Mouse (Mus musculus): Measurements from ENCODE around the gene Slc26a1. TPM values are rescaled to one million over a fixed set of nuclear protein-coding genes. Genes with fewer than 3 reads are reported as not detected.

The Slc26a1 gene
- total and polyA plus RNA-seq, 3 experiments, result 29.6 to 31.2 TPM; not detected in 1

DNA sequence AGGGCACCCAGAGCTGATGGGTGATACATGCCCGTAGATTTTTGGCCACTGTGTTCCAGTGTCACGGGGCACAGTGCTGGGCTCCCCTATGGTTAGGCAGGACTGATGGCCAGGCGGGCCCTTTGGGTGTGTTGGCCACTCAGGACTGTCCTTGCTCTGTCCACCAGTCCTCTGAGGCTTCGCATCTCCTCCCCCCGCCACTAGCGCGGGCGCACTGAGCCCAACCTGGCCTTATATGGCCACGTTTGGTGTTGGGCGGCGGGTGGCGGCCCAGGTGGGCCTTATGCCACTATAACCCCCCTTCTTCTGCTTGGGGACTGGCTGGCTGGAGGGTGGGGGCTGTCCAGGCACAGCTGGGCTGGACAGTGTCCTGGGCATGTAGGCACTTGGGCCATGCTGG is 20.5 kb upstream of the Slc26a1 start:
- TF ChIP-seq TCF12 (IDR thresholded peaks at IDR 0.05; ENCODE audit: low read depth, low read length), result no peak
- no peak for TF ChIP-seq MYC (IDR thresholded peaks at IDR 0.05; ENCODE audit: low read depth, low read length)
- TF ChIP-seq ZKSCAN1 (IDR thresholded peaks at IDR 0.05; ENCODE audit: low read depth, low read length), result no peak
- no peak for TF ChIP-seq BHLHE40 (IDR thresholded peaks at IDR 0.05; ENCODE audit: borderline replicate concordance, low read depth, low read length)
- H3K27me3 ChIP-seq (ENCODE audit: control insufficient read depth in 1 of 2, insufficient read depth in 2 of 2, low read length in 2 of 2), result no peaks in the 10 kb centered on the region
- no peak overlapping the region for H3K27ac ChIP-seq (ENCODE audit: control insufficient read depth, low read depth, low read length)
- H3K9me3 ChIP-seq (replicated peaks; ENCODE audit: insufficient read depth, low read length), result no peaks in the 10 kb centered on the region
- DNase-seq (ENCODE audit: low read depth, low spot score), result no peak
- H3K79me2 ChIP-seq (ENCODE audit: control insufficient read depth, insufficient read depth, low read length, poor library complexity), result peaks cover 3% of the 10 kb centered on the region; the same call in 1 of the 2 replicates
- no peak overlapping the region for H3K4me3 ChIP-seq (ENCODE audit: control insufficient read depth in 1 of 2, insufficient read depth in 1 of 2, low read depth in 2 of 2, low read length in 2 of 2)
- H3K9ac ChIP-seq (ENCODE audit: control insufficient read depth, low read depth, low read length, poor library complexity, severe bottlenecking), result no peak overlapping the region
- H3K36me3 ChIP-seq (ENCODE audit: control insufficient read depth in 1 of 2, insufficient read depth in 2 of 2, low read length in 2 of 2), result no peaks in the 10 kb centered on the region
- peaks cover 4 to 5% of the 10 kb centered on the region in 2 experiments; a peak in 2 of 4 replicates for H3K4me1 ChIP-seq (ENCODE audit: control insufficient read depth in 1 of 2, insufficient read depth in 2 of 2, low read length in 2 of 2)

DNA sequence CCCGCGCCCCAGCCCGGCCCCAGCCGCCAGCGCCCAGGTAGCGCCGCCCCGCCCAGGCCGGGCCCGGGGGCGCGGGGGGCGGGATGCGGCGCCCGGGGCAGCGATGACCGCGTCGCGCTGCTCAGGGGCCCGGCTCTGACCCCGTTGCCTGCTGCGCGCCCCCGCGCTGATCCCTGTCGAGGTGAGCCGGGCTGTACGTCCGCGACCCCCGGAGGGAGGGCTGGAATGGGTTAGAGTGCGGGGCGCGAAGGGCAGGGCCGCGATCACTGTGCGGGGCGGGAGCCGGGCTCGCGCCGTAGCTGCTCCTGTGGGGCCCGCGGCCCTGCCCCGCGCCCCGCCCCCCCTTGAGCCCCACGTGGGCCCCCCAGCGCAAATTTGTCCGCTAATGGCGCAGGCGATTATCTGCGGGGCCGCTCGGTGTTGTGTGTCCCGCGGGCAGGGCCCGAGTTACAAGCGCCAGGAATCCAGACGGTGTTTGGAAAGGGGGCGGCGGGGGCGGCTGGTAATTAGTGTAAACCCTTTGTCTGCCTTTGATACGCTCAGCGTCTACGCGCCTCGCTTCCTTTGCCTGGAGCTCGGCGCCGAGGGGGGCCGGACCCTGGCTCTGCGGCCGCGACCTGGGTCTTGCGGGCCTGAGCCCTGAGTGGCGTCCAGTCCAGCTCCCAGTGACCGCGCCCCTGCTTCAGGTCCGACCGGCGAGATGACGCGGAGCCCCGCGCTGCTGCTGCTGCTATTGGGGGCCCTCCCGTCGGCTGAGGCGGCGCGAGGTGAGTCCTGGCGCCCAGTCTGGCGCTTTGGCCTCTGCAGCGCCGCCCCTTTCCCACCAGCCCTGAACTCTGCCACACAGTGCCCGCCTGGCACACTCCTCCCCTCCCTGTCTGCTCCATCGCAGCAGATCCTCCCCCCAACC is 19.2 kb upstream of the Slc26a1 start:
- no peaks in the 10 kb centered on the region for H3K9me3 ChIP-seq (replicated peaks; ENCODE audit: insufficient read depth, low read length)
- H3K36me3 ChIP-seq (ENCODE audit: control insufficient read depth in 1 of 2, insufficient read depth in 2 of 2, low read length in 2 of 2), result no peaks in the 10 kb centered on the region
- H3K79me2 ChIP-seq (ENCODE audit: control insufficient read depth, insufficient read depth, low read length, poor library complexity), result peaks cover 3% of the 10 kb centered on the region; the same call in 1 of the 2 replicates
- H3K4me1 ChIP-seq (ENCODE audit: control insufficient read depth in 1 of 2, insufficient read depth in 2 of 2, low read length in 2 of 2), result peaks cover 4 to 5% of the 10 kb centered on the region in 2 experiments; a peak in 2 of 4 replicates
- peak; percentile 15 for TF ChIP-seq SIN3A (IDR thresholded peaks at IDR 0.05; ENCODE audit: low read length)
- no peak for TF ChIP-seq RCOR1 (IDR thresholded peaks at IDR 0.05; ENCODE audit: low read depth, low read length)
- peak; percentile 66; the same call in 1 of the 2 replicates for TF ChIP-seq MXI1 (IDR thresholded peaks at IDR 0.05; ENCODE audit: low read depth, low read length)
- TF ChIP-seq TCF12 (IDR thresholded peaks at IDR 0.05; ENCODE audit: low read depth, low read length), result 0 out of 2 replicates have a peak, but pooled peaks have one; percentile 16
- 0 out of 2 replicates have a peak, but pooled peaks have one; percentile 36 for TF ChIP-seq USF1 (IDR thresholded peaks at IDR 0.05; ENCODE audit: low read depth, low read length)
- no peak for TF ChIP-seq GABPA (IDR thresholded peaks at IDR 0.05; ENCODE audit: low read depth, low read length)
- TF ChIP-seq E2F4 (IDR thresholded peaks at IDR 0.05; ENCODE audit: borderline replicate concordance, low read depth, low read length), result no peak
- peak overlapping the region; percentile 80 for H3K9ac ChIP-seq (ENCODE audit: control insufficient read depth, low read depth, low read length, poor library complexity, severe bottlenecking)
- no peak overlapping the region for H3K27ac ChIP-seq (ENCODE audit: control insufficient read depth, low read depth, low read length)
- H3K27me3 ChIP-seq (ENCODE audit: control insufficient read depth in 1 of 2, insufficient read depth in 2 of 2, low read length in 2 of 2), result no peaks in the 10 kb centered on the region
- DNase-seq (ENCODE audit: low read depth, low spot score), result peak; percentile 69
- H3K4me3 ChIP-seq (ENCODE audit: control insufficient read depth in 1 of 2, insufficient read depth in 1 of 2, low read depth in 2 of 2, low read length in 2 of 2), result peak overlapping the region; percentile 50 to 88

DNA sequence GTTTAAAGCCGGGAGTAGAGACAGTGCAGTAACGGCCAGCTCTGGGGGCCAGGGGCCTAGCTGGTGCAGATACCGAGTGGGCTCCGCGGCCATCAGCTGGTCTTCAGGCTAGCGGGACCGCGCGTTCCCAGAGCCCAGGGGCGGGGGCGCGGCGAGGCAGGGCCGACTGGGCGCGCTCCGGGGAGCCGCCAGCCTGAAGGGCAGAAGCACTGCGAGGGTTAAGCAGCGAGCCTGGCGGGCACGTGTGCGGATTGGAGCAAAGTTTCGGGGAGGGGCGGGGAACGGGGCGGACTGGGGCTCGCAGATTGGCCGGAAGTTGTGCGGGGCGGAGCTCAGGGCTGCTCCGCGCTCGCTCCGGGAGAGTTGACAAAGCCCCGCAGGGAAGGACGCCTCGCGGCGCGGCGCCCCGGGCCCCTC is 18.5 kb upstream of the Slc26a1 start:
- H3K4me3 ChIP-seq (ENCODE audit: control insufficient read depth in 1 of 2, insufficient read depth in 1 of 2, low read depth in 2 of 2, low read length in 2 of 2), result peak overlapping the region; percentile 77 to 92; a peak in 3 of 4 replicates
- DNase-seq (ENCODE audit: low read depth, low spot score), result peak; percentile 95
- peak overlapping the region; percentile 85 for H3K9ac ChIP-seq (ENCODE audit: control insufficient read depth, low read depth, low read length, poor library complexity, severe bottlenecking)
- peaks cover 3% of the 10 kb centered on the region; the same call in 1 of the 2 replicates for H3K79me2 ChIP-seq (ENCODE audit: control insufficient read depth, insufficient read depth, low read length, poor library complexity)
- peaks cover 4 to 5% of the 10 kb centered on the region in 2 experiments; a peak in 2 of 4 replicates for H3K4me1 ChIP-seq (ENCODE audit: control insufficient read depth in 1 of 2, insufficient read depth in 2 of 2, low read length in 2 of 2)
- no peaks in the 10 kb centered on the region for H3K36me3 ChIP-seq (ENCODE audit: control insufficient read depth in 1 of 2, insufficient read depth in 2 of 2, low read length in 2 of 2)
- no peak overlapping the region for H3K27ac ChIP-seq (ENCODE audit: control insufficient read depth, low read depth, low read length)
- H3K27me3 ChIP-seq (ENCODE audit: control insufficient read depth in 1 of 2, insufficient read depth in 2 of 2, low read length in 2 of 2), result no peaks in the 10 kb centered on the region
- no peaks in the 10 kb centered on the region for H3K9me3 ChIP-seq (replicated peaks; ENCODE audit: insufficient read depth, low read length)
- TF ChIP-seq NELFE (IDR thresholded peaks at IDR 0.05; ENCODE audit: low read depth, low read length), result peak; percentile 47
- no peak for TF ChIP-seq CTCF (IDR thresholded peaks at IDR 0.05 in 2 of 3, conservative IDR thresholded peaks at IDR 0.05 in 1 of 3; ENCODE audit: control insufficient read depth in 1 of 3, insufficient read depth in 1 of 3, low read depth in 2 of 3, low read length in 3 of 3, poor library complexity in 1 of 3, severe bottlenecking in 1 of 3)
- no peak for TF ChIP-seq ETS1 (IDR thresholded peaks at IDR 0.05; ENCODE audit: low read depth, low read length)
- TF ChIP-seq POLR2A (IDR thresholded peaks at IDR 0.05; ENCODE audit: control insufficient read depth in 1 of 2, insufficient read depth in 1 of 2, low read depth in 1 of 2, low read length in 2 of 2, poor library complexity in 1 of 2), result peak; percentile 30 to 52; a peak in 2 of 4 replicates
- no peak for TF ChIP-seq MYC (IDR thresholded peaks at IDR 0.05; ENCODE audit: low read depth, low read length)
- TF ChIP-seq MAFK (IDR thresholded peaks at IDR 0.05; ENCODE audit: borderline replicate concordance, low read depth, low read length), result no peak
- TF ChIP-seq POLR2AphosphoS2 (IDR thresholded peaks at IDR 0.05; ENCODE audit: low read length), result no peak
- TF ChIP-seq JUND (IDR thresholded peaks at IDR 0.05; ENCODE audit: low read depth, low read length), result no peak
- peak; percentile 55; the same call in 1 of the 2 replicates for TF ChIP-seq BHLHE40 (IDR thresholded peaks at IDR 0.05; ENCODE audit: borderline replicate concordance, low read depth, low read length)
- TF ChIP-seq E2F4 (IDR thresholded peaks at IDR 0.05; ENCODE audit: borderline replicate concordance, low read depth, low read length), result no peak
- peak; percentile 85 for TF ChIP-seq USF1 (IDR thresholded peaks at IDR 0.05; ENCODE audit: low read depth, low read length)
- peak; percentile 80; the same call in 1 of the 2 replicates for TF ChIP-seq MAZ (IDR thresholded peaks at IDR 0.05; ENCODE audit: low read depth, low read length)
- 0 out of 2 replicates have a peak, but pooled peaks have one; percentile 51 for TF ChIP-seq ZMIZ1 (IDR thresholded peaks at IDR 0.05; ENCODE audit: low read depth, low read length)
- no peak for TF ChIP-seq GABPA (IDR thresholded peaks at IDR 0.05; ENCODE audit: low read depth, low read length)
- peak; percentile 69 for TF ChIP-seq MXI1 (IDR thresholded peaks at IDR 0.05; ENCODE audit: low read depth, low read length)
- TF ChIP-seq TCF12 (IDR thresholded peaks at IDR 0.05; ENCODE audit: low read depth, low read length), result no peak; the same call in 1 of the 2 replicates
- TF ChIP-seq POLR2AphosphoS5 (IDR thresholded peaks at IDR 0.05; ENCODE audit: borderline replicate concordance, low read depth, low read length), result no peak
- peak; percentile 54; the same call in 1 of the 2 replicates for TF ChIP-seq HCFC1 (IDR thresholded peaks at IDR 0.05; ENCODE audit: low read depth, low read length)
